Mouse (Mus musculus): ENCODE measurements around the gene Tnip3.

The Tnip3 gene

DNA sequence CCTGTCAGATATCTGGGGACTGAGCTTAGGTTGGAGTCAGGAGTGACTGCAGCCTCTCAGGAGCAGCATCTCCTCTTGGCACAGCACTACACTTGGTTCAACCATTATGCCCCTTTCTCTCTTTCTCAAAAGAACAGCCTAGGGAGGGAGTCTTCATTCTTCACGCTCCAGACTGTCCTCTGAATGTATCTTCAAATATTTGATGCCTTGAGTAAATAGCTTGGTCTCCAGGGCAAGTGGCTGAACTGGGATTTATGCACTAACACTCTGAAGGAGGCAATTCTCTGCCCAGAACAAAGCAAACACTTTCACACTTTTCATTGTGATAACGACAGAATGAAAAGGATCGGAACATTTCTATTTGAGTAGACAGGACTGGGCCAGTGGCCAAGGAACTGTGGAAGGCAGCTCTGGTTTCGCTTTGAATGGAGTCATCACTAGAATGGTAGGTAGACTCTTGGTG lies 59.8 kb downstream of the Tnip3 start:
- in situ Hi-C loops (cut with MboI, MseI) = no loop called here

DNA sequence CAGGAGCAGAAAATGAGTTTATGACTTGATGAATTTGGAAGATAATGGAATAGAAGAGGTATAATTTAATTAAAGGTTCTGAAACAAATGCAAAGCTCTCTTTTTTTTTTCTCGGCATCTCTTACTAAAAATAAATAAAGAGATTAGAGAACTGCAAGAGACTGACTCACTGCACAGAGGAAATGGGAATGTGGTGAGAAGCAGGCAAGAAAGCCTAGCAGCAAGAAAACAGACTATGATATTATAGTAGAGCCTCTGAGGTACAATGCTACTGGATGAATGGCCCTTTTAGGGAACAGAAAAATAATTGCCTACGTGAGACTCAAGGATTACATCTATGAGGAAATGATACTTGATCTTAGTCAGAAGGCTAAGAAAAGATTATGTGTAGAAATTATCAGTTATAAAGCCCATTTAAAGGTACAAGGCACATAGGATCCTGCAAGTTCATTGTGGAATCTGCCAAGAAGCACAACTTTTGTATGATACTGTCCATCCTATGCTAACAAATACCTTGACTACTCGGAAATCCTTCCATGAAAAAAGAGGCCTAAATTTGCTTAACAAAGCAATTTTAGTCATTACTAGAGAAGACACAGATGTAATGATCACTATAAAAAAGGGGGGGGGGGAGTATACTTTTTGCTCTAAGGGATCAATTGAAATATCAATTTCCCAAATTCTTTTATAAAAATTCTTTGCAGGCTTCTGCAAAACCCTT lies 60.4 kb downstream of the Tnip3 start:
- in situ Hi-C loops (cut with MboI, MseI) = no loop called here

DNA sequence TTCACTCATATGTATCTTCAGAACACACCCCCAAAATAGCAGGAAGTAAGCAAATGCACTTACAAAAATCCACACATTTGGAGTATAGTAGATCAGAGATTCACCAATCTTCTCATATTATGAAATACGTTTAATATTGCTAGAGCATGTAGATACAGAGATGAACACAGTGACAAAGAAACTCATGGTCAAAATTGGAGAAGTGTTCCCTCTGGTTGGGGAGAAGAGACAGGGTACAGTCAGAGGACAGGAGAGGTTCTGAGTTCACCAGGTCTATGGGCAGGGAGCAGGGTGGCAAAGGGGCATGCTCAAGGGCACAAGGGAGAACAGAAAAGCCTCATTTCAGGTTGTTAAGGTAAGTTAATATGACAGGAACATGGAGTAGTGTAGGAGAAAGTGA lies 63.7 kb downstream of the Tnip3 start:
- in situ Hi-C loops (cut with MboI, MseI) = no loop called here

DNA sequence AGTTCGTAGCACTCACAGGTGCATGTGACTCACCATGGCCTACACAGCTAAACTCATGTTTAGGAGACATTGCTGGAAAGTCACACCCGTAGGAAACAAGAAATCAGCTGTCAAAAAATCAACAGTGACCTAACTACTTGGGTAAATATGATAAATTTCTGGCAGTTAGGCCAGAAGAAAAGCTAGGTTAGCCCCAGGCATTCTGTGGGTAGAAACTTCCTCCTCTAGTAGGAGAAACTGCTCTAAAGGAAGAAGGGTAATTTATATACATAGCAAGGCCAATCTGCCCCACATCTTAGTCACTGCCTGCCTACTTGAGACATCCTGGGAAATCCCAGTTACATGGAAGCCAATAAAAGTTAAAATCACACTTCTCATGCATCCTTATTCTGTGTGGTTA lies 64.9 kb downstream of the Tnip3 start:
- in situ Hi-C loops (cut with MboI, MseI) = no loop called here

DNA sequence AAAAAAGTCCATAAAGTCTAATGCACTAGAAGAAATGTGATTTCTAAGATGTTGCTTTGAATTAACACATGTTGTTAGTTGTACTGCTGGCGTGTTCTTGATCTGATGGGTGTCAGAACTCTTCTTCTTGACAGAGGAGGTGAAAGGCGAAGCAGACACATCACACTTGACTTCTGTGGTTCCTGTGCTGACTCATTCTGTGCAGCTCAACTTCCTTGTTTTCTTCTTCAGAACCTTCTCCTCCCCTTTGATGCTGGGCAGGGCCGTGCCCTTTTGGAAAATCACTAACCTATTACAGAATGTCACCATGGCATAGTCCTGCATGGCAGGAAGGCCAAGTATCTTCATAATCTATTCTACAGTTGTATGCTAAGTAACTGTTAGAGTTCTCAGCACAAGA lies 69.1 kb downstream of the Tnip3 start:
- in situ Hi-C loops (cut with MboI, MseI) = no loop called here

DNA sequence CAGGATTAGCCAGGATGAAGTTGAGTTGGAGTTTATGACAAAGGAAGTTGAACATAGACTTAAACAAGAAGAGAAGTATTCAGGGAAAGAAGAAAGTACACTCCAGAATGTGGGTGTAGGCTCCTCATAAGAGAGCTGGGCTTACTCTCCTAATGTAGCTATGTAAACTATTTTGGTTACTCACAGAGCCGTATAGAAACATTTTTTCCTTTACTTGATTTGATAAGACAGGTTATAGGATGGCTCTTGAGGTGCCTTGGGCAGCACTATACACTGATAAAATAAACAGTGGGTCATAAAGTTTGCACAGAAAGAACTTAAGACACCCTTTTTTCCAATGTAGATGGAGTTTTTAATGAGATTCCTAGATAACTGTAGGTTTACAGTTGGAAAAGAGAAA lies 70.3 kb downstream of the Tnip3 start:
- in situ Hi-C loops (cut with MboI, MseI) = no loop called here

DNA sequence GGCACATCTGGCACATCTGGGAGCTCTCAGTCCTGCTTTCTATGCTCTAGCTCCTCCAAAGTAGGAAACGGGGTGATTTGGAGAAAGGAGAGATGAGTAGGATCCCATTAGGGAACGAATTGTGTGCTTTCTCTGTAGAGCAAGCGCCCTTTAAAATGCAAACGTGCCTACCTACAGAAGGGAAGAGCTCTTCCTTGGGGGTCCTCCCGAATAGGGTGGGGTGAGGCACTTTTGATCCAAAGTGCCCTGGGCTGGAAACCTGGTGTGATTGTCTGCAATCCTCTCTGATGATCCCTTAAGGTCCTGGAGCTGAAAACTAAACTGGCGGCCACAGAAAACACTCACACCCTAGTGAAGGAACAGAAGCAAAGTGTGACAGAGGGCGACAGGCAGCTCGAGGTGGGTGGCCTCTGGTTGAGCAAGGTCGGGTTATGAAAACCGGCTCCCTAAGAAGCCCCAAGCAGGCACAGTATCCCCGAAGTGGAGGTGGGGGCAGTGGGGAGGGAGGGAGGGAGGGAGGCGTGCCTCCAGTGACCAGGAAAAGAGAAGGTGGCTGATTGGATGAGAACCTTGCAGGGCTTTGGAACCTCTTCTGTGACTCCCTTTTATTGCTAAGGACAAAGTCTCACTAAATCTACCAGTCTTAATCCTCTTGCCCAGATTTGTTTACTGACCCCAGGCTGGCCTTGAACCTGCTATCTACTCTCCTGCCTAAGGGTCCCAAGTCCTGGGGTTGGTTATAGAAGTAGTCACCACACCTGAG lies 72.1 kb downstream of the Tnip3 start:
- in situ Hi-C loops (cut with MboI, MseI) = no loop called here

DNA sequence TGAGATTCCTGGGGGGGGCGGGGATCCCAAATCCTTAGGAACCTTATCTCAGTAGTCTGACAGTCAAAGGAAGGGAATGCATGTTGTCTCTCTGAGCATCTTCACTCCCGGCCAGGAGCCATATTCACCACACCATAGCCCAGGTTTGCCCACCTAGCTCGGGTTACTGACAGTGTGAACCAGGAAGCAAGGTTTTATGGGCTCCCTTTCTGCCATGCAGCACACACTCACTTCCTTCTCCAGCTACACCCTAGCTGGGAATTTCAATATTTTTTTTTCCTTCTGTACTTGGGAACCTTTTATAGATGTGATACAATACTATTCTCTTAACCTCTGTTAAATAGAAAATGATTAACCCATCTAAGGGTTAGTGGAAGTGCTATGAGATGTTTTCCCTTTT lies 73.4 kb downstream of the Tnip3 start:
- in situ Hi-C loops (cut with MboI, MseI) = no loop called here

DNA sequence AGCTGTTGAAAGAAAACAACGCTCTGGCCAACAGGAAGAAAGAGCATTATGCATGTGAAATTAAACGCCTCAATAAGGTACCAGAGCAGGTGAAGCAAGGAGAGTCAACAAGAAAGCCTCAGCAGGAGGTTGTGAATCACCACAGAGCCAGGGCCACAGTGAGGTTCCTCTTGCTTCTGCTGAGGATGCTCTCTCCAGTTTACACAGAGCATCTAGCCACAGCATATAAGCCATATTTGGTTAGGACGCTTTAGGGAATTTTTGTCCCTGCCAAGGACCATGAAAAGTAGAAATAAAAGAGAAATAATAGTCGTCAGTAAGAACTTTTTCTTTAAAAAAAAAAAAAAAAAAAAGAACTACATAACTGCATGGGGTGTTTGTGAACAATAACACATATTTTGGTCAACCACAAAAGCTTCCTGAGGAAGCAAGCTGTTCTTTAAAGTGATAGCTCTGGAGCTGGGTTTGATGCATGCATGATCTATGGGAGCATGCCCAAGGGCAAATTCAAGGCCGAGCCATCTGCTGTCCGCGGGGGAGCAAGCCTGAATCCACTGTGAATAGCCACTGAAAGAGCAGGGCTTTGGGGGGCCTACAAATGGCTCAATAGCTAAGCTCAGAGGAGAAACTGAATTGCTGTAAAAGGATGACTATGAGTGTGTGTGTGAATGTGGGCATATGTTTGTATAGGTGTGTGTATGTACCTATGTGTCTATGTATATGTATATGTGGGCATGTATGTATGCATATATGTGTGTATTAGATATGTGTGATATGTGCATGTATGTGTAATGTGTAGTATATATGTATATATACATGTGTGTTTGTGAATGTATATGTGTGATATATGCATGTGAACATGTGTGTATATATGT lies 75.0 kb downstream of the Tnip3 start:
- in situ Hi-C loops (cut with MboI, MseI) = no loop called here

DNA sequence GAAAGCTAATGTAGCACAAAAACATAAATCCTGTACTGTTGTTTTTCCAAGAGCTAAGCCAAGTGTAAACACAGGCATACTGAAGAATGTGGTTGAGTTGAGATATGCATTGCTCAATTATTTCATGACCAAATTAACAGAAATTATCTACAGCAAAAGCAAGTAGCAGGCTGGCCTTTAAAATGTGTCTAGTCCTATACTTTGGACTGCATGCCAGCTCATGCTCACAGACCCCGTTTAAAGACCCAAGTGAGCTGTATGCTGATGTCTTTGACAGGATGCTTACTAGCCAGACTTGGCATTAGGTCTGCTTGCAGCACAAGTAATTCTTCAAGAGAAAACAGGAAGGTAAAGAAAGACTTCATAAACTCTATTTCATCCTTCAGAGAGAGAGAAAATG lies 75.8 kb downstream of the Tnip3 start:
- in situ Hi-C loops (cut with MboI, MseI) = no loop called here

DNA sequence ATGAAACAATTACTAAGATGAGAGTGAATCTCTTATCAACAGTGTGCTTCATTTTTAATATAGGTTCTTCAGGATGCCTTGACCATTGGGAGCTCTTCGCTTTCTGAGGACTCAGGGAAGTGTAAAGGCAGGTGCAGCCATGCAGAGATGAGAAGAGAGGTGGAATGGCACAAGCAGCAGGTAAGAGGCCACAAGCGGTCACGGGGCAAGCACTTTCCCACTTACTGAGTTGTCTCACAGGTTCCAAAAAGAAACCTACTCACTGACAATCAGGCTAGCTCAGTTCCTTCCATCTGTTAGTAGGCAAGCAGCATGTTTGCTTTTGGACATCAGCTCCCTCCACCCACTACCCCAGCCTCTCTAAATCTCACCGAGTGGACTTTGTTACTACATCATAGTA lies 80.7 kb downstream of the Tnip3 start:
- in situ Hi-C loops (cut with MboI, MseI) = no loop called here

DNA sequence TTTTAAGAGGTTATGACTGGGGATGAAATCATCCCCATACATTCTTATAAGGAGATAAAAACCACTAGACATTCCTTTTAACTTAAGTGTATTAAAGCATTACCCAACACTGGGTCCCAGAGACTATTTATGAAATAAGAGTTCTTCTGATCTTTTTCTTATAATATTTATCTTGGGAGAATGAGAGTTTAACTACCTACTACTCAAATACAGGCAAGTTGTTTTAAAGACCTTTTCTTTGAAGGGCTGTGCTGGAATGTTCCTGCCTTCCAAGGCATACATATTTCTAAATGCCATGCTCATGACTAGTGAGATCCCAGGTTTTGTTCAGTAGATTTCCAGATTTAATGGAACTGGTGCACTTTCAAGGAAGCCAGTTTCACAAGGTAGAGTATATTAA lies 81.8 kb downstream of the Tnip3 start:
- in situ Hi-C loops (cut with MboI, MseI) = no loop called here

DNA sequence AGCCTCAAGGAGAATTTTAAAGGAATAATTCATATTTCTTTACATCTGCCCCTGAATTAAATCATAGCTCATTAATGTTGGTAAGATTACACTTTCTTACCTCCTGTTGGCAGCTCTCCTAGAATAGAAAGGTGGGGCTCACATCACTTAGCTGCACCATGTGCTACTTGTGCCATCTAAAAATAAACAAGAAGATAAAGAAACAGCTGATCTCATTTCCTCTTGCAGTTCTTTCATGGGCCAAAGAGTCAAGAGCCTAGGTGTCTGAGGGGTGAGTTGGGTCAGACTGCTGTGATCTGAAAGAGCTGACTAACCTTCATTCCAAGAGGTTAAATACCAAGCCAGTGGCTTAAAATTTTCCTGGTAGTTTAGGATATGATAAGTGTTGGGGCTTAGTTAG lies 86.7 kb downstream of the Tnip3 start:
- in situ Hi-C loops (cut with MboI, MseI) = no loop called here

DNA sequence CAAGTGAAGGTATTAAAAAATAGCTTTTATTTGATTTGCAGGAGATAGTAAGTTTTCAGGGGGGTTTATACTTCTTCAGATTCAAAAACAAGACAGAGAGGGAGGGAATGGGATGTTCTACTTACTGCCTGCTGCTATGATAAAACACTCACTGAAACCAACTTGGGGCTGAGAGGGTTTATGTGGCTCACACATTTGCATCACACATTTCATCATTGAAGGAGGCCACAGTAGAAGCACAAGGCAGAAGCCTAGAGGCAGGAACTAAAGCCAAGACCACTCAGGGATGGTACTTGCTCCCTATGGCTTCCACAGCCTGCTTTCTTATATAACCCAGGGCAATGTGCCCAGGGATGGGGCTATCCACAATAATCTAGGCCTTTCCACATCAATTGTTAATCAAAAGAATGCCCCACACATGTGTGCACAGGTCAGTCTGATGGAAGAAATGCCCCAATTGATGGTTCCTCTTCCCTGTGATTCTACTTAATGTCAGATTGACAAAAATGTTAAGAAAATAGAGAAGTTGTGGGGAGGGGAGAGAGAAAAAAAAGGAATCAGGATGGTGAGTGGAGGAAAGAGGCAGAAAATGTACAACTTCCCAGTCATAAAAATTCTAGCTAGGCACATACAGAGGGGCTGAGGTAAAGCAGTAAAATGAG lies 88.9 kb downstream of the Tnip3 start:
- in situ Hi-C loops (cut with MboI, MseI) = no loop called here

DNA sequence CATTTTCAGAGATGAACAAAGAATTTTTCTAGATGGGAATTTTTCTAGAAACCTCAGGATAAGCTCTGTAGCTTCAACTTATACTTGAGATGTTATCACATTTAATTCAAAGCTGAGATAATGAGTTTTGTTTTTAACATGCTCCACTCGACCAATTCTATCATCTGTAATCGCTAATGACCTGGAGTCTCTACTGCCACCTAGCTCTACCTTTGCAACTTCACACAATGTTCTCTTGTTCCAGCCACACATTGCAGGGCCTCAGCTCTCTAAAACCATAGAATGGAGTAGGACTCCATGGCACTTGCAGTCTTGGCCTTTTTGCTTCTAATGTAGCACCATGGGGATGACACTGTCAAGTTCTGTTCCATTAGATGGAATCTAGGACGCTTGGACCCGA lies 90.5 kb downstream of the Tnip3 start:
- in situ Hi-C loops (cut with MboI, MseI) = no loop called here

DNA sequence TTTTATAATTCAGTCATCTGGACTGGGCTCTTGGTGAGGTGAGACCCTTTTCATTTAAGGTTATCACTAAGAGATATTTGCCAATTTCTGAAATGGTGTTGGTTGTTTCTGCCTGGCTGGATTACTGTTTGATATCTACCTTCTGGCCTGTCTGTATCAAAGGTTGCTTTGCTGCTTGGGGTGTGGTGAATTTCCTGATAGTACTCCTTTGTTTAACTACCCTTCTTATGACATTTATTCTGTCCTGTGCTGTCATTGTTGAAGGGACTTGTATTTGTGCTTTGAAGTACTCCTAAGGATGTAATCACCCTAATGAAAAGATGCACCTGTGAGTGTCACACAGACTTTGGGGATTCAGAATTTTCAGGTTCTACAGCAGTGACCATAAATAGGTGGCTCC lies 96.1 kb downstream of the Tnip3 start:
- in situ Hi-C loops (cut with MboI, MseI) = no loop called here

DNA sequence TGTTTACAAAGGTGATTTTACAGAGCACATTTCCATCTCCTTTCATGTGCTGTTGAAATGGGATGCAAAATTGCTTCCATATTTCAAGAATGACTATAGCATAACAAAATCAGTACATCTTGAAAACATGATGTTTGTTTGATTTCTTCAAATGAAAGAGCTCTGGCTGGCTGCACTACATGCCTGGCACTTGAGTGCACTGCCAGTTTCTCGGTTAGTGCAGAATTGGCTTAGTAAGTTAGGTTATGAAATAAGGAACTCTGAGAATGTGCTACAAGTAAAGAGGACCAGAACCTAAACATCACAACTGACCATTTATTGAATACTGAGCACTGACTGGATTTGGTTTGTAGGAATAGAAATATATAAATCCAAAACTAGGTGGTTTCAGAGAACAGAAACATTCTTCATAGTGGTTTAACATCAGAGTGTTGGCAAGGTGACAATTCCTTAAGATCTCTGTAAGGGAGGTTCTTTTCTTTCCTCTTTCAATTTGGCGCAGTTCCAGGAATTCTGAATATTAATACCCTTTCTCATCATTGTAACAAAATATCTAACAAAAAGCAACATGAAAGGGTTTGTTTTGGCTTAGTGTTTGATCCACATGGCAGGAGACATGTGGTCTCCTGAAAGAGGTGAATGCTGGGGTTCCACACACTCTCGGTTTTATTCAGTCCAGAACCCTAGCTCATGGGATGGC lies 98.1 kb downstream of the Tnip3 start:
- in situ Hi-C loops (cut with MboI, MseI) = no loop called here

DNA sequence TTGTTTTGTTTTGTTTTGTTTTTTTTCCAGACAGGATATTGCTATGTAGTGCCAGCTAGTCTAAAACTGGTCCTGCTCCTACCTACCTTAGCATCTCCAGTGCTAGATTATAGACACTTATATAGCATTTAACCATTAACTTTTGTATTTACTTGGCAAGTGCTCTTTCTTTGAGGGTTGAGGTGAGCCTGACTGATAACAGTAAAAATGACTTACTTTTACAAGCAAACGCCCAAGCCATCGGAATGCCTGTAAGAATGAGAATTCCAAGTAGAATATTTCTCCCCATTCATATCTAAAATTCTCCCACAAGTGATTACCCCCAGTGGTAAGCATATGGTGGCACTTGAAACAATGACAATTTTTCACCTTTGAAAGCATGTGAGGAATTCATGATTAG lies 105.5 kb downstream of the Tnip3 start:
- in situ Hi-C loops (cut with MboI, MseI) = no loop called here

DNA sequence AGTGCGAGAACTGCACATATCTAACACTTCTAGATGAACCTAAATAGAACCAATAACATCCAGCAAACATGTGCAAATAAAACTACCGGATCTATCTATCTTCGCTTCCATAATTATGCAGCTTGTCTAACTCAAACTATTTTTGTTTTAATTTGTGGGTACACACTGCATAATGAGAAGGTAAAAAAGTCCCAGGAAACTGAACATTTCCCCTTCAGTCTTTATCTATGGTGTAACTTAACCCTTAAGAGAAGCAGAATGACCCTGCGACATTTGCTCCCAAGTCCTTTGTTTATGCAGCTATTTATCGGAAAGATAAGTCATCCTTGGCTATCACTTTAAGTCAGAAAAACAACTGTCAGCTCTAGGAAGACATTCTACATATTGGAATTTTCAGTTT lies 107.1 kb downstream of the Tnip3 start:
- in situ Hi-C loops (cut with MboI, MseI) = no loop called here

DNA sequence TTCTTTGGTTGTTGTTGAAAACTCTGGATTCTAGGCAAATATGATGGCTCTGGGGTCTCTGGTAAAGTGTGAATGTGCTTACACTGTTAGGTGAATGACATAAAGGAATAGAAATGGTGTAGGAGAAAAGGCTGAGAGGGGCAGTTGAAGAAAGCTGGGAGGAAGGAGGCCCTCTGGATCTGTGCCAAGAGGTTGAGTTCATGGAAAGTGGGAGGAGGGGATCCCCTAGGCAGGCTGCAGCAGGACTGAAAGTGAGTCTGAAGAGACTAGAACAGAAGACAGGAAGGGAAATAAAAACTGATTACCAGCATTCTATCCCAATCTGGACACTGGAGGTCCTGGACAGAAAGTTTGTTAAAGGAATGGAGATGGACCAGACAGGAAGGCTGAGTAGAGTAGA lies 117.3 kb downstream of the Tnip3 start:
- in situ Hi-C loops (cut with MboI, MseI) = no loop called here

DNA sequence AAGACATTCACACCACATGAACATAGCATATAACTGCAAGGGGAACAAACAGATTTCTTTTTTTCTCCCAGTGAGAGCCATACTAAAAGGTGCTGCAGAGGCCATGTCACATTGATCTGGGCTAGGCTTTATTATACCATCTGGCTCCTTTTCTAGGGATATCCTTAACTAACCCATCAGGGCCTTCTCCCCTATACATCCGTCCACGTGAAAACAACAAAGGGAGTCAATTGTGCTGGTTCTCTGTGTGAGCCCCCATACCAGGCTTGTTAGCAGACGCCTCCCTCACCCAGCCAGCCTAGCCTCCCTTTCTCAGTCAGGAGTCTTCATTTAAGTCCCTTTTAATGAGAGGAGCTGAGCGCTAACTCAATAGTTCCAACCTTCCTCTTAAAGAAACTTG lies 119.0 kb downstream of the Tnip3 start:
- in situ Hi-C loops (cut with MboI, MseI) = no loop called here

Measured in regulatory T cell (primary cell).